Comparison of ENCODE assay signal across 8 mouse cellular contexts in genomic region chr17:35021163-35021808, GRCm38 (mm10). TPM values are rescaled to one million over a fixed set of nuclear protein-coding genes. Genes with fewer than 3 reads are reported as not detected.
DNase-seq lines count a peak whose midpoint lies in the region; ATAC-seq and TF ChIP-seq lines count a peak whose summit lies in the region.

No protein-coding gene starts in this region.

- peak overlapping the region; percentile 32; the same call in 1 of the 2 replicates for H3K9ac ChIP-seq in heart, embryonic 12.5 days
- H3K9ac ChIP-seq in kidney, postnatal 0 days (ENCODE audit: low read depth, low read length) = no peak overlapping the region
- H3K9ac ChIP-seq in liver, embryonic 11.5 days (ENCODE audit: low read depth, low read length) = no peak overlapping the region
- H3K9ac ChIP-seq in neural tube, embryonic 11.5 days (ENCODE audit: low read length) = peak overlapping the region; percentile 24; the same call in 1 of the 2 replicates
- 0 out of 2 replicates have a peak overlapping the region, but pooled peaks have one; percentile 1 for H3K9ac ChIP-seq in stomach, embryonic 16.5 days (ENCODE audit: low read length)

- H3K36me3 ChIP-seq in C2C12 (ENCODE audit: control insufficient read depth, insufficient read depth) = no peaks in the 10 kb centered on the region
- peaks cover 2% of the 10 kb centered on the region for H3K36me3 ChIP-seq in heart, embryonic 12.5 days
- 0 out of 2 replicates have a peak, but pooled peaks cover 2% of the 10 kb centered on the region for H3K36me3 ChIP-seq in kidney, postnatal 0 days (ENCODE audit: insufficient read depth, low read length)
- H3K36me3 ChIP-seq in liver, embryonic 11.5 days (ENCODE audit: control insufficient read depth, insufficient read depth, low read length) = peaks cover 6% of the 10 kb centered on the region
- no peaks in the 10 kb centered on the region for H3K36me3 ChIP-seq in neural tube, embryonic 11.5 days (ENCODE audit: control insufficient read depth, insufficient read depth, low read length)
- H3K36me3 ChIP-seq in stomach, embryonic 16.5 days (ENCODE audit: control insufficient read depth, insufficient read depth, low read length) = no peaks in the 10 kb centered on the region

- WGBS in heart, embryonic 12.5 days = 6% methylated on average over 17 of the region's 17 CpGs
- WGBS in kidney, postnatal 0 days = 8% methylated on average over 17 of the region's 17 CpGs
- 6% methylated on average over 17 of the region's 17 CpGs for WGBS in liver, embryonic 11.5 days
- whole genome bisulfite sequencing in neural tube, embryonic 11.5 days = 14% methylated on average over 17 of the region's 17 CpGs
- WGBS in stomach, embryonic 16.5 days = 11% methylated on average over 16 of the region's 17 CpGs

- no peaks in the 10 kb centered on the region for H3K79me3 ChIP-seq in C2C12 (ENCODE audit: low read depth)

- no peaks in the 10 kb centered on the region for H3K27me3 ChIP-seq in C2C12 (ENCODE audit: control insufficient read depth, insufficient read depth, insufficient read length)
- peaks cover 5% of the 10 kb centered on the region; the same call in 1 of the 2 replicates for H3K27me3 ChIP-seq in heart, embryonic 12.5 days (replicated peaks)
- H3K27me3 ChIP-seq in kidney, postnatal 0 days (ENCODE audit: insufficient read depth, low read length) = no peaks in the 10 kb centered on the region
- no peaks in the 10 kb centered on the region for H3K27me3 ChIP-seq in liver, embryonic 11.5 days (replicated peaks; ENCODE audit: control insufficient read depth, insufficient read depth, low read length)
- no peaks in the 10 kb centered on the region for H3K27me3 ChIP-seq in neural tube, embryonic 11.5 days (ENCODE audit: control insufficient read depth, insufficient read depth, low read length)
- no peaks in the 10 kb centered on the region for H3K27me3 ChIP-seq in stomach, embryonic 16.5 days (ENCODE audit: control insufficient read depth, insufficient read depth, low read length)

- H3K4me1 ChIP-seq in heart, embryonic 12.5 days (replicated peaks) = peaks cover 52% of the 10 kb centered on the region
- no peaks in the 10 kb centered on the region for H3K4me1 ChIP-seq in kidney, postnatal 0 days (replicated peaks; ENCODE audit: insufficient read depth, low read length)
- H3K4me1 ChIP-seq in liver, embryonic 11.5 days (replicated peaks; ENCODE audit: control insufficient read depth, insufficient read depth, low read length) = peaks cover 40% of the 10 kb centered on the region
- no peaks in the 10 kb centered on the region for H3K4me1 ChIP-seq in neural tube, embryonic 11.5 days (ENCODE audit: control insufficient read depth, insufficient read depth, low read length)
- peaks cover 29% of the 10 kb centered on the region for H3K4me1 ChIP-seq in stomach, embryonic 16.5 days (ENCODE audit: control insufficient read depth, insufficient read depth, low read length)

- peak; percentile 79 for TF ChIP-seq CTCF in C2C12 (IDR thresholded peaks at IDR 0.05; ENCODE audit: control insufficient read depth, insufficient read depth, insufficient read length)
- TF ChIP-seq CTCF in kidney, postnatal 0 days (IDR thresholded peaks at IDR 0.05; ENCODE audit: low read depth) = peak; percentile 100

- no peaks in the 10 kb centered on the region for H3K79me2 ChIP-seq in C2C12 (ENCODE audit: control insufficient read depth, insufficient read depth)

- DNase-seq in brain, adult 2 months (ENCODE audit: low read depth, low spot score) = peak; percentile 84
- peak; percentile 91 for DNase-seq in kidney, postnatal 0 days (ENCODE audit: low spot score)
- DNase-seq in liver, embryonic 11.5 days (ENCODE audit: low spot score) = peak; percentile 87
- DNase-seq in neural tube, embryonic 11.5 days (ENCODE audit: low spot score) = peak; percentile 92

- no peak overlapping the region for H3K4me3 ChIP-seq in C2C12 (ENCODE audit: insufficient read depth, poor library complexity, severe bottlenecking)
- peak overlapping the region; percentile 14 for H3K4me3 ChIP-seq in heart, embryonic 12.5 days
- no peak overlapping the region for H3K4me3 ChIP-seq in kidney, postnatal 0 days (replicated peaks; ENCODE audit: low read depth, low read length)
- peak overlapping the region; percentile 7 for H3K4me3 ChIP-seq in liver, embryonic 11.5 days (ENCODE audit: low read depth, low read length)
- no peak overlapping the region for H3K4me3 ChIP-seq in neural tube, embryonic 11.5 days (ENCODE audit: low read depth, low read length)
- H3K4me3 ChIP-seq in stomach, embryonic 16.5 days (replicated peaks; ENCODE audit: low read length) = no peak overlapping the region

- H3K4me2 ChIP-seq in heart, embryonic 12.5 days = peak overlapping the region; percentile 55
- no peak overlapping the region; the same call in 1 of the 2 replicates for H3K4me2 ChIP-seq in kidney, postnatal 0 days (ENCODE audit: low read length)
- peak overlapping the region; percentile 57 for H3K4me2 ChIP-seq in liver, embryonic 11.5 days
- H3K4me2 ChIP-seq in neural tube, embryonic 11.5 days (ENCODE audit: low read depth) = no peak overlapping the region
- no peak overlapping the region for H3K4me2 ChIP-seq in stomach, embryonic 16.5 days (ENCODE audit: low read depth, low read length)

- no peaks in the 10 kb centered on the region for H3K9me3 ChIP-seq in heart, embryonic 12.5 days (replicated peaks)
- H3K9me3 ChIP-seq in kidney, postnatal 0 days (replicated peaks; ENCODE audit: low read length) = no peaks in the 10 kb centered on the region
- no peaks in the 10 kb centered on the region for H3K9me3 ChIP-seq in liver, embryonic 11.5 days (ENCODE audit: control insufficient read depth, low read length)
- no peaks in the 10 kb centered on the region for H3K9me3 ChIP-seq in neural tube, embryonic 11.5 days (ENCODE audit: control insufficient read depth, low read length)
- H3K9me3 ChIP-seq in stomach, embryonic 16.5 days (replicated peaks; ENCODE audit: control insufficient read depth, low read length) = no peaks in the 10 kb centered on the region

- peak overlapping the region; percentile 83 for H3K27ac ChIP-seq in heart, embryonic 12.5 days (ENCODE audit: poor library complexity, severe bottlenecking)
- peak overlapping the region; percentile 71 for H3K27ac ChIP-seq in kidney, postnatal 0 days
- H3K27ac ChIP-seq in liver, embryonic 11.5 days (ENCODE audit: low read depth, low read length) = peak overlapping the region; percentile 53
- no peak overlapping the region for H3K27ac ChIP-seq in neural tube, embryonic 11.5 days (ENCODE audit: low read depth, low read length)
- H3K27ac ChIP-seq in stomach, embryonic 16.5 days (ENCODE audit: low read length) = no peak overlapping the region; the same call in 1 of the 2 replicates

- ATAC-seq in erythroblast, adult 5-6 weeks (replicated peaks; ENCODE audit: low FRiP score, poor library complexity, severe bottlenecking) = peak; percentile 78
- ATAC-seq in heart, embryonic 12.5 days (ENCODE audit: insufficient number of reproducible peaks, low FRiP score) = peak; percentile 49
- peak; percentile 31; the same call in 1 of the 2 replicates for ATAC-seq in kidney, postnatal 0 days (replicated peaks; ENCODE audit: low FRiP score, low read depth)
- peak; percentile 29 for ATAC-seq in liver, embryonic 11.5 days (replicated peaks; ENCODE audit: low FRiP score)
- peak; percentile 51; the same call in 1 of the 2 replicates for ATAC-seq in neural tube, embryonic 11.5 days (ENCODE audit: insufficient read depth, low FRiP score, low TSS enrichment)
- ATAC-seq in stomach, embryonic 16.5 days (ENCODE audit: insufficient read depth, low FRiP score) = peak; percentile 42; the same call in 1 of the 2 replicates

- H3ac ChIP-seq in C2C12 (ENCODE audit: control insufficient read depth, insufficient read length, low read depth) = no peak overlapping the region

RNA-seq across cellular contexts. Expression of gene Vwa7, which starts 4.9 kb away (rescaled TPM):
- 0.07 TPM for polyA plus RNA-seq in C2C12 (2012; fragmentation: generic; extraction: Trizol)
- not detected in 2 replicates for total RNA-seq in erythroblast, adult 5-6 weeks (2015; ENCODE audit: low replicate concordance)
- total RNA-seq in erythroblast, adult 5-6 weeks (2017; ENCODE audit: low replicate concordance) = not detected in 2 replicates
- polyA plus RNA-seq in heart, embryonic 12.5 days (2016; fragmentation: Nextera tagmentation; extraction: Ambion mirVana) = 0.32 and 0.37 TPM in 2 replicates
- polyA plus RNA-seq in kidney, postnatal 0 days (2015; fragmentation: Nextera tagmentation; extraction: Ambion mirVana) = 0.16 and 0.20 TPM in 2 replicates
- 0.16 TPM in 2 replicates for polyA plus RNA-seq in liver, embryonic 11.5 days (2014; fragmentation: Nextera tagmentation; extraction: Ambion mirVana)
- 0.08 TPM in 1 of 2 replicates, not detected in the other for polyA plus RNA-seq in neural tube, embryonic 11.5 days (2014; fragmentation: Nextera tagmentation; extraction: Ambion mirVana)
- polyA plus RNA-seq in stomach, embryonic 16.5 days (2015; fragmentation: Nextera tagmentation; extraction: Ambion mirVana) = 0.26 and 0.42 TPM in 2 replicates

RNA-seq across cellular contexts. Expression of gene Sapcd1, which starts 6.5 kb away (rescaled TPM):
- 0.23 TPM for polyA plus RNA-seq in C2C12 (2012; fragmentation: generic; extraction: Trizol)
- 2.3 TPM in 1 of 2 replicates, not detected in the other for total RNA-seq in erythroblast, adult 5-6 weeks (2015; ENCODE audit: low replicate concordance)
- not detected in 2 replicates for total RNA-seq in erythroblast, adult 5-6 weeks (2017; ENCODE audit: low replicate concordance)
- polyA plus RNA-seq in heart, embryonic 12.5 days (2016; fragmentation: Nextera tagmentation; extraction: Ambion mirVana) = 2.4 and 2.6 TPM in 2 replicates
- polyA plus RNA-seq in kidney, postnatal 0 days (2015; fragmentation: Nextera tagmentation; extraction: Ambion mirVana) = 2.3 and 3.7 TPM in 2 replicates
- 6.9 and 8.5 TPM in 2 replicates for polyA plus RNA-seq in liver, embryonic 11.5 days (2014; fragmentation: Nextera tagmentation; extraction: Ambion mirVana)
- 3.9 and 5.2 TPM in 2 replicates for polyA plus RNA-seq in neural tube, embryonic 11.5 days (2014; fragmentation: Nextera tagmentation; extraction: Ambion mirVana)
- 14.2 and 14.3 TPM in 2 replicates for polyA plus RNA-seq in stomach, embryonic 16.5 days (2015; fragmentation: Nextera tagmentation; extraction: Ambion mirVana)

RNA-seq across cellular contexts. Expression of gene Vars, which starts 20.5 kb away (rescaled TPM):
- polyA plus RNA-seq in C2C12 (2012; fragmentation: generic; extraction: Trizol) = 214 TPM
- 24.4 and 33.4 TPM in 2 replicates for total RNA-seq in erythroblast, adult 5-6 weeks (2015; ENCODE audit: low replicate concordance)
- total RNA-seq in erythroblast, adult 5-6 weeks (2017; ENCODE audit: low replicate concordance) = 37.4 and 45.0 TPM in 2 replicates
- polyA plus RNA-seq in heart, embryonic 12.5 days (2016; fragmentation: Nextera tagmentation; extraction: Ambion mirVana) = 82.6 TPM in 2 replicates
- 61.3 and 63.3 TPM in 2 replicates for polyA plus RNA-seq in kidney, postnatal 0 days (2015; fragmentation: Nextera tagmentation; extraction: Ambion mirVana)
- 234 and 245 TPM in 2 replicates for polyA plus RNA-seq in liver, embryonic 11.5 days (2014; fragmentation: Nextera tagmentation; extraction: Ambion mirVana)
- polyA plus RNA-seq in neural tube, embryonic 11.5 days (2014; fragmentation: Nextera tagmentation; extraction: Ambion mirVana) = 109 and 114 TPM in 2 replicates
- polyA plus RNA-seq in stomach, embryonic 16.5 days (2015; fragmentation: Nextera tagmentation; extraction: Ambion mirVana) = 81.1 and 82.1 TPM in 2 replicates

RNA-seq across cellular contexts. Expression of gene Msh5, which starts 25.3 kb away (rescaled TPM):
- polyA plus RNA-seq in C2C12 (2012; fragmentation: generic; extraction: Trizol) = 0.76 TPM
- total RNA-seq in erythroblast, adult 5-6 weeks (2015; ENCODE audit: low replicate concordance) = 0.38 and 1.5 TPM in 2 replicates
- 5.7 and 8.8 TPM in 2 replicates for total RNA-seq in erythroblast, adult 5-6 weeks (2017; ENCODE audit: low replicate concordance)
- polyA plus RNA-seq in heart, embryonic 12.5 days (2016; fragmentation: Nextera tagmentation; extraction: Ambion mirVana) = 3.5 and 4.9 TPM in 2 replicates
- polyA plus RNA-seq in kidney, postnatal 0 days (2015; fragmentation: Nextera tagmentation; extraction: Ambion mirVana) = 2.7 and 3.0 TPM in 2 replicates
- polyA plus RNA-seq in liver, embryonic 11.5 days (2014; fragmentation: Nextera tagmentation; extraction: Ambion mirVana) = 3.8 and 4.7 TPM in 2 replicates
- polyA plus RNA-seq in neural tube, embryonic 11.5 days (2014; fragmentation: Nextera tagmentation; extraction: Ambion mirVana) = 4.1 and 6.2 TPM in 2 replicates
- 3.9 and 4.2 TPM in 2 replicates for polyA plus RNA-seq in stomach, embryonic 16.5 days (2015; fragmentation: Nextera tagmentation; extraction: Ambion mirVana)

RNA-seq across cellular contexts. Expression of gene Clic1, which starts 28.5 kb away (rescaled TPM):
- 509 TPM for polyA plus RNA-seq in C2C12 (2012; fragmentation: generic; extraction: Trizol)
- 74.6 and 85.9 TPM in 2 replicates for total RNA-seq in erythroblast, adult 5-6 weeks (2015; ENCODE audit: low replicate concordance)
- total RNA-seq in erythroblast, adult 5-6 weeks (2017; ENCODE audit: low replicate concordance) = 66.9 and 68.8 TPM in 2 replicates
- polyA plus RNA-seq in heart, embryonic 12.5 days (2016; fragmentation: Nextera tagmentation; extraction: Ambion mirVana) = 349 and 354 TPM in 2 replicates
- 266 and 282 TPM in 2 replicates for polyA plus RNA-seq in kidney, postnatal 0 days (2015; fragmentation: Nextera tagmentation; extraction: Ambion mirVana)
- 118 and 134 TPM in 2 replicates for polyA plus RNA-seq in liver, embryonic 11.5 days (2014; fragmentation: Nextera tagmentation; extraction: Ambion mirVana)
- 82.8 and 89.7 TPM in 2 replicates for polyA plus RNA-seq in neural tube, embryonic 11.5 days (2014; fragmentation: Nextera tagmentation; extraction: Ambion mirVana)
- 396 and 441 TPM in 2 replicates for polyA plus RNA-seq in stomach, embryonic 16.5 days (2015; fragmentation: Nextera tagmentation; extraction: Ambion mirVana)

Comparison
In these comparisons a context has a peak if more than half of its experiments do, and no peak if none do; other contexts are left out.
1. H3K4me3 ChIP-seq: peak in heart, embryonic 12.5 days (single experiment) and liver, embryonic 11.5 days (single experiment); none in C2C12 (single experiment), kidney, postnatal 0 days (single experiment), neural tube, embryonic 11.5 days (single experiment) and stomach, embryonic 16.5 days (single experiment).
2. H3K27ac ChIP-seq: peak in heart, embryonic 12.5 days (single experiment), kidney, postnatal 0 days (single experiment) and liver, embryonic 11.5 days (single experiment); none in neural tube, embryonic 11.5 days (single experiment) and stomach, embryonic 16.5 days (single experiment).
3. H3K4me2 ChIP-seq: peak in heart, embryonic 12.5 days (single experiment) and liver, embryonic 11.5 days (single experiment); none in kidney, postnatal 0 days (single experiment), neural tube, embryonic 11.5 days (single experiment) and stomach, embryonic 16.5 days (single experiment).
4. H3K9ac ChIP-seq: peak in heart, embryonic 12.5 days (single experiment), neural tube, embryonic 11.5 days (single experiment) and stomach, embryonic 16.5 days (single experiment); none in kidney, postnatal 0 days (single experiment) and liver, embryonic 11.5 days (single experiment).
5. Peak in every context shown above with its lines, with median percentiles within 50 percentile points of each other: DNase-seq and ATAC-seq.